Mouse (Mus musculus) urinary bladder, adult 2 months (tissue): ENCODE data around the gene Ispd. TPM values are rescaled to one million over a fixed set of nuclear protein-coding genes. Genes with fewer than 3 reads are reported as not detected.

Experiments used
- DNase-seq: peaks from one replicate; pipeline ENCODE4 v3.0.0; 2022; ENCODE audit warnings: low spot score
- polyA plus RNA-seq: library from polyadenylated mRNA; depleted of rRNA; stranded (reverse); fragments of >200 nt; gene quantifications from 2 replicates; pipeline ENCODE4 v1.2.3, GENCODE M21; 2012

Gene Ispd
- polyA plus RNA-seq, 1 experiment = 4.2 TPM

GRCm38 (mm10) chr12:36564146-36564545 is 182.9 kb downstream of the Ispd start:
- no peak for DNase-seq

GRCm38 (mm10) chr12:36566974-36567373 is 185.7 kb downstream of the Ispd start:
- no peak for DNase-seq

- DNase-seq = no peak
These were observed 189.3 kb downstream of the Ispd start for GRCm38 (mm10) chr12:36570414-36571095.

- no peak for DNase-seq
These were observed 203.6 kb downstream of the Ispd start for GRCm38 (mm10) chr12:36584828-36585227.

GRCm38 (mm10) chr12:36597539-36598250 is 216.4 kb downstream of the Ispd start:
- no peak for DNase-seq

GRCm38 (mm10) chr12:36621960-36622736 is 240.9 kb downstream of the Ispd start:
- DNase-seq = no peak

- DNase-seq = no peak
These were observed 246.0 kb downstream of the Ispd start for GRCm38 (mm10) chr12:36627204-36627603.

- DNase-seq = no peak
These were observed 251.2 kb downstream of the Ispd start for GRCm38 (mm10) chr12:36632427-36632826.

- DNase-seq = no peak
These were observed 266.3 kb downstream of the Ispd start for GRCm38 (mm10) chr12:36647514-36647913.

GRCm38 (mm10) chr12:36662496-36662895 is 281.2 kb downstream of the Ispd start:
- DNase-seq = no peak

GRCm38 (mm10) chr12:36664783-36665182 is 283.5 kb downstream of the Ispd start:
- no peak for DNase-seq

- no peak for DNase-seq
These were observed 285.5 kb downstream of the Ispd start for GRCm38 (mm10) chr12:36666771-36667170.

GRCm38 (mm10) chr12:36670164-36670908 is 289.1 kb downstream of the Ispd start:
- DNase-seq = no peak

- no peak for DNase-seq
These were observed 289.8 kb downstream of the Ispd start for GRCm38 (mm10) chr12:36670915-36671579.

- DNase-seq = no peak
These were observed 293.2 kb downstream of the Ispd start for GRCm38 (mm10) chr12:36674481-36674880.

GRCm38 (mm10) chr12:36678220-36678619 is 297.0 kb downstream of the Ispd start:
- no peak for DNase-seq

GRCm38 (mm10) chr12:36680883-36681505 is 299.7 kb downstream of the Ispd start:
- no peak for DNase-seq

GRCm38 (mm10) chr12:36681779-36682178 is 300.5 kb downstream of the Ispd start:
- no peak for DNase-seq

GRCm38 (mm10) chr12:36694072-36694471 is 312.8 kb downstream of the Ispd start:
- no peak for DNase-seq

- DNase-seq = no peak
These were observed 323.1 kb downstream of the Ispd start for GRCm38 (mm10) chr12:36704380-36704779.

GRCm38 (mm10) chr12:36708810-36709209 is 327.6 kb downstream of the Ispd start:
- no peak for DNase-seq
